Mouse (Mus musculus) lung, adult 10 weeks (tissue): ENCODE results near the gene Olfr114. TPM values are rescaled to one million over a fixed set of nuclear protein-coding genes. Genes with fewer than 3 reads are reported as not detected.

ENCODE experiments used
- polyA plus RNA-seq: library from polyadenylated mRNA; stranded (reverse); fragments of 350-450 nt; fragmentation: Illumina TruSeq; extraction: RNeasy Lipid Tissue Mini Kit (QIAGEN cat#74804); gene quantifications from one replicate; pipeline ENCODE4 v1.2.3, GENCODE M21; 2014; ENCODE audit warnings: low read depth, low replicate concordance; ENCODE audit not compliant: insufficient read depth

The Olfr114 gene
- not detected for polyA plus RNA-seq

DNA sequence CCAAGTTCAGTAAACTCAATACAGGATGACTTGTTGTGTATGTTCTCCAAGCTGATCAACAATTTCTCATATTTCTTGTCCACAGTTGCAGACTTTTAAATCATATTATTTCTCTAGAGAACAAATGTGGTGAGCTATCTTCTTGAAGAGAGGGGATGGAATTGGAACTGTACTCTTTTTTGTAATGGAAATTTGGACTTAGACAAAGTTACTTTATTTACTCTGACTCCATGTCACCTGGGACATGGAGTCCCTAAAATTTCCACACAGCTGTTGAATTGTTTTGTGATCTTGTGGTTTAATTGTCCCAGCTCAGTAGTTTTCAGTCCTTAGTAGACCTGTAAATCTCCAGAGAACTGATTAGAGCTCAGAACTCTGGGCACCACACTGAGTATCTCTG lies at the start of gene Olfr114:
Gene Olfr114 (minus strand): TSS at position 101 of the 400 bp plus-strand sequence.

DNA sequence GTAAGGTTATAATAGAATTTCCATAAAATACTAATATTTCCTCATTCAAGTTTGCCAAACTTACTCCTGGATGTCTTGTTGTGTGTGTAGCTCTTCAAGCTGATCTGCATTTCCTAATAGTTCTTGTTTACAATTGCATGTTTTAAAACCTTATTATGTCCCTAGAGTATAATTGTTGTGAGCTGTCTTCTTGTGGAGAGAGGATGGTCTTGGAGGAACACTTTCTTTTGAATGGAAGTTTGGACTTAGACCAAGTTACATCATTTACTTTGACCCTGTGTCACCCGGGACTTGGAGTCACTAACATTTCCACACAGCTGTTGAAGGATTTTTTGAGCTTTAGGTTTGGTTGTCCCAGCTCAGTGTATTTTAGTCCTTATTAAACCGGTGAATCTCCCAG lies 34.5 kb upstream of the Olfr114 start, which contains the start of the genes Olfr115 and Olfr116:
Gene Olfr115 (minus strand): TSS at position 101 of the 400 bp plus-strand sequence.
Gene Olfr116 (minus strand): TSS at position 191 of the 400 bp plus-strand sequence.

DNA sequence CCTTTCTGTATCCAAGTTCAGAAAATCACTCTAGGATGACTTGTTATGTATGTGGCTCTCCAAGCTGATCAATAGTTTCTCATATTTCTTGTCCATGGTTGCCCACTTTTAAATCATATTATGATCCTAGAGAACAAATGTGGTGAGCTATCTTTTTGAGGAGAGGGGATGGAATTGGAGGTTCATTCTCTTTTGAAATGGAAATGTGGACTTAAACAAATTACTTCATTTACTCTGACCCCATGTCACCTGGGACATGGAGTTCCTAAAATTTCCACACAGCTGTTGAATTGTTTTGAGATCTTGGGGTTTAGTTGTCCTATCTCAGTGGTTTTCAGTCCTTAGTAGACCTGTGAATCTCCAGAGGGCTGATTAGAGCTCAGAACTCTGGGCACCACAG lies 15.0 kb downstream of the Olfr114 start, which contains the start of gene Olfr113:
Gene Olfr113 (minus strand): TSS at position 101 of the 400 bp plus-strand sequence.

DNA sequence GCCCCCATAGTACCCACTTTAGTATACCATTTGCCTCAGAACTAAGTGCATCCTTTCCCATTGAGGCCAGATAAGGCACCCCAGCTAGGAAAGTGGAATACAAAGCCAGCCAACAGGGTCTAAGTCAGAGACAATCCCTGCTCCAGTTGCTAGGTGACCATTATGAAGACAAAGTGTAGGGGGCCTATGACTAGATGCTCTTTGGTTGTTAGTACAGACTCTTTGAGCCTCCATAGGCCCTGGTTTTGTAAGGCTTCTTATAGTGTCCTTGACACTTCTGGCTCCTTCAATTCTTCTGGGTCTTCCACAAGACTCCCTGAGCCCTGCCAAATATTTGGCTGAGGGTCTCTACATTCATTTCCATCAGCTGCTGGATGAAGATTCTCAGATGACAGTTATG lies 23.2 kb downstream of the Olfr114 start, which contains the start of gene Olfr112:
Gene Olfr112 (minus strand): TSS at position 101 of the 400 bp plus-strand sequence.

Other genes with a start within 250 kb of the Olfr114 start
- gene Olfr104-ps, start 233.2 kb downstream of the Olfr114 start, polyA plus RNA-seq = not detected
- not detected for gene Olfr105-ps, start 213.7 kb downstream of the Olfr114 start, polyA plus RNA-seq
- not detected for gene Olfr106-ps, start 202.3 kb downstream of the Olfr114 start, polyA plus RNA-seq
- gene Olfr107, start 193.5 kb downstream of the Olfr114 start, polyA plus RNA-seq = not detected
- gene Olfr108, start 147.3 kb downstream of the Olfr114 start, polyA plus RNA-seq = not detected
- gene Olfr109, start 133.8 kb downstream of the Olfr114 start, polyA plus RNA-seq = not detected
- gene H2-M2, start 109.2 kb downstream of the Olfr114 start, polyA plus RNA-seq = 0.43 TPM
- gene Olfr110, start 100.3 kb downstream of the Olfr114 start, polyA plus RNA-seq = not detected
- not detected for gene Olfr111, start 84.7 kb downstream of the Olfr114 start, polyA plus RNA-seq
- not detected for gene Olfr112, start 23.3 kb downstream of the Olfr114 start, polyA plus RNA-seq
- gene Olfr113, start 15.1 kb downstream of the Olfr114 start, polyA plus RNA-seq = not detected
- gene Olfr115, start 34.4 kb upstream of the Olfr114 start, polyA plus RNA-seq = not detected
- not detected for gene Olfr116, start 34.5 kb upstream of the Olfr114 start, polyA plus RNA-seq
- gene Olfr117, start 71.0 kb upstream of the Olfr114 start, polyA plus RNA-seq = not detected
- gene Olfr118, start 74.2 kb upstream of the Olfr114 start, polyA plus RNA-seq = not detected
- gene Olfr119, start 103.8 kb upstream of the Olfr114 start, polyA plus RNA-seq = not detected
- not detected for gene Olfr120, start 129.1 kb upstream of the Olfr114 start, polyA plus RNA-seq
- not detected for gene Olfr121, start 156.1 kb upstream of the Olfr114 start, polyA plus RNA-seq
- not detected for gene Olfr122, start 175.9 kb upstream of the Olfr114 start, polyA plus RNA-seq
- not detected for gene Olfr123, start 200.8 kb upstream of the Olfr114 start, polyA plus RNA-seq
- gene Olfr124, start 207.1 kb upstream of the Olfr114 start, polyA plus RNA-seq = not detected
- gene Olfr125, start 240.2 kb upstream of the Olfr114 start, polyA plus RNA-seq = not detected